Mouse (Mus musculus): Measurements from ENCODE around the gene Pafah1b3.
A peak's percentile ranks its signal among the peaks of the same experiment; 100 is the strongest.
"Not testable (repeated sequence)": the region's sequence is repeated elsewhere in the genome, so short reads cannot be mapped to it uniquely, and the experiment has no call there.

The Pafah1b3 gene

DNA sequence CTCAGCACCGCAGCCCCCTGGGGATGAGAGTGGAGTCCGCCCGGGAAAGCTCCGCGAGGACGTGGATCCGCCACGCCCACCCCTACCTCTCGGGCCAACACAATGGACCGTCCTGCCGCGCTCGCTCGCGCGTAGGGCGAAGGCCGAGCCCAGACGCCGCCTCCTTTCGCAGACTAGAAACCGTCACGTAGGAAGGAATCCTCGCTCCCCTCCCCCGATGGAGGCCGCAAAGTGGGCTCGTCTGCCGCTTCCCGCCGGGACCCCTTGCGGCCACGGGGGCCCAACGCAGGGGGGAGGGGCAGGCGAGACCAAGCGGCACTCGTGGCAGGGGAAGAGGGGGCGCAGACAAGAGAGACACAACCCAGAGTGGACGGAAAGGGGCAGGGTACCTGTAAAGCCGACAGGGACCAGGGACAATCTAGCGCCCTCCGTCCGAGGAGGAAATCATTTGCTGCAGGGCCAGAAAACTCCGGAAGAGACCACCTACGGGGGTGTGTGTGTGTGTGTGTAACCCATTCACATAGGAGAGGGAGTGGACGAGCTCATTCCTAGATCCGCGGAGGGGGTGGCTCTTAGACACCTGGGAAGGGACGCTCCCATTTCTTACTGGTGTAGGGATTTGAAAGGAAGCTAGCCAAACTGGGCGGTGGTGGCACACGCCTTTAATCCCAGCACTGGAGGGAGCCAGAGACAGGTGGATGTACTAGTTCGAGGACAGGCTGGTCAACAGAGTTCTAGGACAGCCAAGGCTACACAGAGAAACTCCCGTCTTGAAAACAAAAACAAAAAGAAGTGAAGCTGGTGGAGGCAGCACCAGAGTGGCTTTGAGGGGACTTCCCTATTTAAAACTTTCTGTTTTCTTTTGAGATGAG, at the start of gene Pafah1b3:
Gene Pafah1b3, minus strand, starts transcription at position 533 of the 872 bp plus-strand sequence.
- peak; percentile 95 for DNase-seq (ENCODE audit: low read depth)

GRCm38 (mm10) chr7:25341000-25341784, 43.4 kb upstream of the Pafah1b3 start:
- no peak for DNase-seq (ENCODE audit: low read depth)

- DNase-seq (ENCODE audit: low read depth), result no peak
Observed at GRCm38 (mm10) chr7:25339329-25339728, 41.5 kb upstream of the Pafah1b3 start.

DNA sequence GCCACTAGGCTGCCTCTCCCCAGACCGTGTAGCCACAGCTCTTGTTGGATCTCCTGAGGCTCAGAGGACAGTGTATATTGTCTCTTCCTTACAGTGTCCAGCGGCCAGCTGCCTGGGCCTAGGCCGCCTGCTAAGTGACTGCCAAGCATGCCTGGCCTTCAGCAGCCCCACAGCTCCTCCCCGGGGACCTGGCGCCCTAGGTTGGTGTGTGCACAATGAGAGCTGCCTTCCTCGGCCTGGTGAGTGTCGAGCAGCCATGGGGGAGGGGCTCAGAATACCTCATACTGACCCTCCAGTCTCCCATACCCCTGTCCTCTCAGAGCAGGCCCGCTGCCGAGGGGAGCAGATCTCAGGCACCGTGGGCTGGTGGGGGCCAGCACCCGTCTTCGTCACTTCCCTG, 36.7 kb upstream of the Pafah1b3 start:
- DNase-seq (ENCODE audit: low read depth), result no peak

DNA sequence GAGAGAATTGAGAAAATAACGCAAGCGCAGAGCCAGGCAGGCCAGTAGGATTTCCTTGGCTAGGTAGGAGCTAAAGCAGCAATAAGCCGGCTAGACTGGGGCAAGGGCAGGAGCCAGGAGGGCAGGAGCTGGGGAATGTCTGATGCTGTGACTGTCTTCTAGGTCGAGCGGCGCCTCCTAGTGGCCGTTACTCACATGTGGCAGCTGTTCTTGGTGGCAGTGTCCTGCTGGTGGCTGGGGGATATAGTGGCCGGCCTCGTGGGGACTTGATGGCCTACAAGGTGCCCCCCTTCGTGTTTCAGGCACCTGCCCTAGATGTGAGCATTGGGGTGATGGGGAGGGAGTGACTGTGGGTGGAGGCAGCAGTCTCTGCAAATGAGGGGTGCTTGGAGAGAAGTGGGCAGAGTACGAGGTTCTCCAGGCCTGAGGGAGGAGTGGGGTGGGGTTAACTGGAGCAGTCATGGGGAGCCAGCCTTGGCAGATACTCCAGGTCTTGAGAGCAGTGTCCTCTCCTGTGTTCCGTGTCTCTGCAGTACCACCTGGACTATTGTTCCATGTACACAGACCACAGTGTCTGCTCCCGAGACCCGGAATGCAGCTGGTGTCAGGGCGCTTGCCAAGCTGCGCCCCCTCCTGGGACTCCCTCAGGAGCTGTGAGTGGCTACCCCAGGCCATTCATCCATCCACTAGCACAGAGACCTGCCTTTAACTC, 36.0 kb upstream of the Pafah1b3 start:
- peak; percentile 91 for DNase-seq (ENCODE audit: low read depth)

DNA sequence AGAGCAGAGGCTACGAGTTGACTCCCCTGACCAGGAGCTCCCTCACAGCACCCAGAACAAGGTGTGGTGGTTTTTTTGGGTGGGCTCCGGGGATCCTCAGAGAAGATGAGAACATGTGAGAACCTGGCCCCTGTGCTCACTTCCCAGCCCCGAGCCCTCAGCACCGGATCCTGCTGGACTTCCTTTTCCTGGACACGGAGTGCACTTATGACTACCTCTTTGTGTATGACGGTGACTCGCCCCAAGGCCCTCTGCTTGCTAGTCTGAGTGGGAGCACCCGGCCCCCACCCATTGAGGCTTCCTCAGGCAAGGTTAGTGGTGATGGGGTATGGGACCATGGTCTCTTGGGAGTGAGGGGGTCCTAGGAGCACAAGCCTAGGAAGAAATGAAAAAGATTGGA, 28.4 kb upstream of the Pafah1b3 start:
- peak; percentile 55 for DNase-seq (ENCODE audit: low read depth)

- not testable (repeated sequence) for DNase-seq (ENCODE audit: low read depth)
Observed at GRCm38 (mm10) chr7:25325431-25325830, 27.6 kb upstream of the Pafah1b3 start.

DNA sequence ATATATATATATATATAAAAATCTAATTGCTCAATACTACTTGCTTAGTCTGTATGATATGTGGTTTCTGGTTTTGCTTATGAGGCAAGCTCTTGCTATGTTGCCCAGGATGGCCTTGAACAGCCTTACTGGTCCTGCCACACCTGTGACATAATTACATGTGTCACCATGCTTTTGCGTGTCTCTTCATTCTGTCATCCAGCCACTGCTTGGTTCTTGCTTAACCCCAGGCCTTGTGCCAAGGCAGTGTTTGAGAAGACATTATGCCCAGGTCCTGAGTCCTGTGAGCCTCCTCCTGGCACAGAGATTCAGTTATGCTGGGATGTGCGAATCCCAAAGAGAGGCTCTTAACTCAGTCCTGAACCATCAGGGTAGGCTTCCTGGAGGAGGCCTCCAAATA, 25.4 kb upstream of the Pafah1b3 start:
- DNase-seq (ENCODE audit: low read depth), result peak; percentile 60

DNA sequence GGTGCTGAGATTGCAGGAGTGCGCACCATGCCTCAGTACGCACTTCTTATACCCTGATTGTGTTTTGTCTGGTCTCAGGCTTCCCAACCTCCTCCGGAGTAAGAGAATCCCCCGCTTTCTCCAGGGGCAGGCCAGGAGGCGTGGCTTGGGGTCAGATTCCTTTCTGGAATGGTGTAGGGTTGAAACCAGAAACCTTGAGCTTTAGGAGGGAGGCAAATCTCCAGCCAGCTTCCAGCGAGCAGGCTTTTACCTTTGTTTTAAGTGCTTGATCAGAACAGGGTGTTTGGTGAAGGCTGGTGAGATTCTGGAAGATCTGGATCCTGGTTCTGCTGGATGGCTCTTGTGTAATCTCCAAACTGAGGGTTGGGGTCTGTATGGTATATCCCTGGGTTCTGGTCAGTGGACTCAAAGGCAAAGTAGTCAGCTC, 24.3 kb upstream of the Pafah1b3 start:
- DNase-seq (ENCODE audit: low read depth), result peak; percentile 91

DNA sequence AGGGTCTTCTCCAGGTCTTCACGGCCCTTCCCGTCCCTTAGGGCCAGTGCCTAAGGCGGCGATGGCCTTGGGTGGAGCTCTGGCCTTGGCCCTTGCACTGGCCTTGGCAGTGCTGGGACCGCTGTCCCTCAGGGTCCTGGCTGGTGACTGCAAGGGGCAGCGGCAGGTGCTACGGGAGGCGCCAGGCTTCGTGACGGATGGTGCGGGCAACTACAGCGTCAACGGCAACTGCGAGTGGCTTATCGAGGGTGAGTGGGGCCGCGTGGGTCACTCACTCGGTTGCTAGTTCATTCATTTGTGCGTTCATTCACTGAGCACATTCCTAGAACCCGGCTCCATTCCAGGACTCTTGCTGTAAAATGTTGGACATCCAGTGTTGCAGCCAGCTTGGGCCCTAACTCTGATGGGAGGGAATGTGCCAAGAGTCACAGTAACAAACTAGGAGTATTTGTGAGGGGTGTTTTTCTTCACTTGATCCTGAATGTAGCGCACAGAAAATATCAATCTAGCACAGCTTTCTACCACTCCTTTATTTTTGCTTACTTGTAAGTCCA, 19.7 kb upstream of the Pafah1b3 start:
- peak; percentile 57 for DNase-seq (ENCODE audit: low read depth)

- peak; percentile 98 for DNase-seq (ENCODE audit: low read depth)
Observed at GRCm38 (mm10) chr7:25316532-25317445, 19.0 kb upstream of the Pafah1b3 start, which contains the start of gene Megf8. Megf8 (plus strand) TSS chr7:25317164.

GRCm38 (mm10) chr7:25315306-25316041, 17.7 kb upstream of the Pafah1b3 start:
- peak; percentile 51 for DNase-seq (ENCODE audit: low read depth)

GRCm38 (mm10) chr7:25314606-25315305, 17.0 kb upstream of the Pafah1b3 start:
- DNase-seq (ENCODE audit: low read depth), result no peak

GRCm38 (mm10) chr7:25313325-25313724, 15.5 kb upstream of the Pafah1b3 start:
- DNase-seq (ENCODE audit: low read depth), result no peak

- DNase-seq (ENCODE audit: low read depth), result no peak
Observed at GRCm38 (mm10) chr7:25311193-25311592, 13.4 kb upstream of the Pafah1b3 start.

GRCm38 (mm10) chr7:25309425-25309824, 11.6 kb upstream of the Pafah1b3 start:
- no peak for DNase-seq (ENCODE audit: low read depth)

DNA sequence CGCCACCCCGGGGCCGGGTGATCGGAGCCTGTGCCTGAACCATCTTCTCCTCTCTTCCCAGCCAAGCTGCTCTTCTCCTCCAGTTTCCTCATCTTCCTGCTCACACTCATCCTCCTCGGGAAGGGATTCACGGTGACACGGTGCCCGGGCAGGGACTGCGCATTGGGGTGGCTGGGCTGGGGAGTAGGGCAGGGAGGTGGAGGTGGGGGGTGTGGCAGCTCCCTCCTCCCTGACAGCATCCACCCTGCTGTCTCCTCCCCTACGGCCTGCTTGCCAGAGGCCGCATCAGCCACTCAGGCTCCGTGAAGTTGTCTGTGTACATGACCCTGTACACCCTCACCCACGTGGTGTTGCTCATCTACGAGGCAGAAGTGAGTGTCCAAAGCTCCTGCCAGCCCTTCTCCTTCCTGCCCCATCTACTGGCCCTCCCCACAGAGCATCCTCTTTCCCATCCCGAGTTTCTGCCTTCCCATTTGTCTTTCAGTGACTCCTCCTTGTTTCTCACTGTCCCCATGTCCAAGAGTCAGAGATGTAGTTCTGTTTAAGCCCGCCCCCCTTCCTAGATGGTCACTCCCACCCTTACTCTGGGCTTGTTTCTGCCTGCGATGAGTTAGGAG, 11.0 kb upstream of the Pafah1b3 start:
- peak; percentile 41 for DNase-seq (ENCODE audit: low read depth)

- DNase-seq (ENCODE audit: low read depth), result no peak
Observed at GRCm38 (mm10) chr7:25306614-25306996, 8.8 kb upstream of the Pafah1b3 start.

Measured in NIH3T3 (cell line).